Mouse (Mus musculus) T-helper 2 cell (primary cell): ENCODE data around the gene Dlgap1.
"Not testable (repeated sequence)": the region's sequence is repeated elsewhere in the genome, so short reads cannot be mapped to it uniquely, and the experiment has no call there.

Source experiments
- in situ Hi-C: fragments of 300-600 bp; cut with MboI, MseI; formaldehyde crosslinking; loops from one replicate; pipeline ENCODE4 v1.15.1; 2025; ENCODE audit warnings: high pct_unique_total_duplicates

The Dlgap1 gene

DNA sequence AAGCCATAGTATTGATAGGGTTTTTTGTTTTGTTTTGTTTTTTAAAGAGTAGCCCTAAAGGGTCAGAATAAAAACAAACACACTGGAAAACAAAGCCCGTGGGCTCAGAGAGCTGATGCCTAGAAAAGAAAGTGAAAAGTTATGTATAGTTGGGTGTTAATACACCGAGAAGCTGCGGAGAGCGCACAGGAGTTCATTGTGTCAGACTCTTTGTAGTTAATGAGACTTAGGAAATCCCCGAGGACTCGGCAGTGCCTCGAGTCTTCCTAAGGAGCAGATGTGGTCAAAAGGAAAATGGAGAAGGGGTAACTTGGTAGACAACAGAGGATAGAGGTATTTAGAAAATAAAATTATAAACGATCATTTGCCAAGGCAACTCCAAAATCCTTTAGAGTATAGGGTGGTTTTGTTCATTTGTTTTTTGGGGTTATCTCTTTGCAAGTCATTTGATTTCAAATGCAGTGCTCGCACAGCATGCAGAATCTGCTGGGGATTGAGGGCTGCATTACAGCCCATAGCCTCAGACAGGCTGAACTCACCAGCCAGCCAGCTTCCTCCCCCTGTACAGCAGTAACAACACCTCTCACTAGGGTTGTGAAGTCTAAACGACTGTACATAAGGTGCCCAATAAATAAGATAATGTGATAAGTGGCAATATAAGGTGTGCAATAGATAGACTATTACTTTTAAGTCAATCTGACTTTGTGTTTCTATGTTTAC is 866.4 kb downstream of the Dlgap1 start:
- in situ Hi-C loops: no loop called here

DNA sequence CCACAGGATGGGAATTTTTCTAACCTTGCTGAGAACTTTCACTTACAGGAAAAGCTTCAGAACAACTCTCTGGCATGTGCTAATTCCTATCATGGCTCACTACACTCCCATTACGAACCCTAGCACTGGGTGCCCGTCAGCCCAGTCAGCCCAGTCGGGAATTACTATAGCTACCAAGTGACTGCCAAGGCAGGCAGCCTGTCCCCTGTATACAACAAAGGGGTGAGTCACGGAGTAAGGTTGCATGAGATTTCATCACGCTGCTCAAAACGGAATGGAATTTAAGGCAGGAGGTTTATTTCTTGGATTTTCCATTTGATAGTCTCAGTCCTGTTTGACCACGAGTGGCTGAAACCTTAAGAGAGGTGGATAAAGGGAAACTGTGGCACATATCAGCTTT is 867.9 kb downstream of the Dlgap1 start:
- in situ Hi-C loops: no loop called here

DNA sequence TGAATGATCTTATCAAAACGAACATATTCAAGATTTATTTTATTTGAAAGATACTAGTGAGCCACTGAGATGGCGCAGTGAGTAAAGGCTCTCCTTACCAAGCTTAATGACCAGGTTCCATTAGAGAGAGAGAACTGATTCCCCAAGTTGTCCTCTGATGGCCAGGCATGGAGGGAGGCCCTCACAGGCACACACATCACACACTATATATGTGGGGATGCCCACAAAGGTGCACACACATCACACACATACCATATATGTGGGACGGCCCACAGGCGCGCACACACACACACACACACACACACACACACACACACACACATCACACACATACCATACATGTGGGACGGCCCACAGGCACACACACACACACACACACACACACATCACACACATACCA is 868.6 kb downstream of the Dlgap1 start:
- in situ Hi-C loops: not testable (repeated sequence)

DNA sequence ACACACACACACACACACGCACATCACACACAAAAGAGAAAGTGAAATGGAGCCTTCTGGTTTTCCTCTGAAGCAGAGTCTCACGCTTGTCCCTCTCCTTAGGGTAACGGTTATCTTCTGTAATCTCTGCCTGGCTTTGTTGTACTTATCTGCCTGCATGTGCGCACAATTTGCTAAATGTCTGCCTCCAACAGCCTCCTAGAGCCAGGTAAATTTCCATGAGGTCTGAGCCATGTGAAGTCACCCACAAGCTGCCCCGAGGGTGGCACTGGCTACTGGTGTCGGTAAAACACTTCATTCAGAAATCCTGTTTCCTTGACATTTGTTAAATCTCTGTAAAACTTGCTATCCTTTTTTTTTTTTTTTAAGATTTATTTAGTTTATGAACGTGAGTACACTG is 869.2 kb downstream of the Dlgap1 start:
- in situ Hi-C loops: no loop called here

DNA sequence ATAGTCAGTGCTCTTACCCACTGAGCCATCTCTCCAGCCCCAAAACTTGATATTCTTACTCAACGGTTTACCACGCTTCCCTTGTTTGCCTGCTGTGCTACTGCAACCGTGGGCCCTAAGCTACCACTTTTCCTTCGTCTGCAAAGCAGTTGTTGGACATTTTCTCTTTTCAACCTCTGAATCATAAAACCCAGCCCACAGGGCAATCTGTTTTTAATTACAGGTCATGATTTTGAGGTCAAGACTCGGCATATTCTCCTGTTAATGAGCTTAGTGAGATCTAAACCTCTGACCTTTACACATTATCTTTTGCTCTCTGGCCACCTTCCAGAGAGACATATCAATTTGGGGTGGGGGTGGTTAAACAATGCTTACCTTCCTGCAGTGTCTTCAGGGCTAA is 869.7 kb downstream of the Dlgap1 start:
- in situ Hi-C loops: no loop called here

DNA sequence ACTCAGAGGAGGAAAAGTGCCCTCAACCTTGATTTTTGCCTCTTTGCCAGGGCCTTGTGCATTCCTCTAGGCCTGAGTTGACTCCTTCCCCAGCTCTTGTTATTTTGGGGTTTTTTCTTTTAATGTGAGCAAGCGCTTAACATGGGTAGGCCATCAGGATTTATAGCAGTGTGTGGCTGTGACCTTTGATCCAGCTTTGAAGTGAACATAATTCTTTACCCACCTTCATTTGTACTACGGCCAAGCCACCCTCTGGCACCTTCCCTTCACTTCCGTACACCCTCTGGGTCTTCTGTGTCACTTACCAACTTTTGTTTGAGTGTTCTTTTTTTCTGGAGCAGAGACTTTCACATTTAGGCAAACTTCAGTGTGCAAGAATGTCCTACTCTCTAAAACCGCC is 874.4 kb downstream of the Dlgap1 start:
- in situ Hi-C loops: loop anchor here (5.0 kb wide), 1 partner anchor 69 kb away; no protein-coding TSS in a partner anchor

DNA sequence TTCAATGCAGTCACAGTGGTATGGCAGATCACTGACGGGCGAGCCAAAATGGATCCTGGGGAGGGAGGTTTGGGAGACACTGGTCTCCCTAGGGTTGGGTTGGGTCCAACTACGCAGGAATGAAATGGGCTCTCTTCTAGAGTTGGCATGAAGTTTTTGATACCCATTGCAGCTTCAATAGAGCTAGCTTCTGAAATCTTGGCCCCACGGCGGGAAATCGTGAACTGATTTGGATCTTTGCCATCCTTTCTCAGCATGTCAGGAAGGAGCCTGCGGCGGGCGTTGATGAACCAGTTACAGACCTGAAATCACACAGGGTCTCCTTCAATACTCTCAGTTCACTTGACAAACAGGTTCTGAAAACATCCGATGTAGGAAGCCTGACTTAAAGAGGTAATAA is 876.1 kb downstream of the Dlgap1 start:
- in situ Hi-C loops: loop anchor here (5.0 kb wide), 2 partner anchors 67 to 137 kb away; no protein-coding TSS in a partner anchor

DNA sequence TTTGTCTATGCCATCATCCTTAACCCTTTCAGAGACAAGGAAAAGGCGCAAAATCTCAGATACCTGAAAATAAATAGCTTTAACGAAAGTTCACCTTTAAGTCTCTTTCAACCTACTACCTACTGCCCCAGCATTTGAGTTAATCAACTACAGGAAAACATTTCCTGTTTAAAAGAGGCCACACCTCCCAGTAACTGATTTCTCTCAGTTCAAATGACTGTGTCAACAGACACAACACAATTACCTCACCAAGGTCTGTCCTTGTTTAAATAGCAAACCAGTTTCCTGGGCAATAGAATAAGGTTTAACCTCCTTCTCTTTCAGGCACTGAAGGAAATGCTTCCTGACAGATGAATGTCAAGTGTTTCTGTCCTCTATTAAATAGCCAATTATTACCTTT is 876.7 kb downstream of the Dlgap1 start:
- in situ Hi-C loops: loop anchor here (5.0 kb wide), 1 partner anchor 137 kb away; no protein-coding TSS in a partner anchor

DNA sequence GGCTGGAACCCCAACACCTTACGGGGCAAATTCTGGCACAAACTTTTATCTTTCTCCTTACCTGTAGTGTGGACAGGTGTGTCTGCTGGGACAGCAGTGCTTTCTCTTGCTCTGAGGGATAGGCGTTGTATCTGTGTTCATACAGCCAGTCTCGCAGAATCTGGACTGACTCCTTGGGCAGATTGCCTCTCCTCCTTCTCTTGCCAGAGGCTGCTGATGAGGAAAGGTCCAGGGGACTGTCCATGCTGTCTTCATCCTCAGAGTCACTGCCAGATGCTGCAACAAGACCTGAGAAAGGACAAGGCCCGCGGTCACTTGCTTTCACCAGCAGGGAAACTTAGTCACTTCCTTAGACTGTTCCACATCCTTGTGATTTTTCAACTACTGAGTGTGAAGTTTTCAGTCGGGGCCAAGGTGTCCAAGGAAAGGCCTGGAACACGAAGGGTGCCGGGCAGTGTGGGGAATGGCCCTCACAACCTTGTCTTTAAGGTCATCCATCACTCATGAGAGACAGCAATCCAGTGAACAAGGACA is 877.3 kb downstream of the Dlgap1 start:
- in situ Hi-C loops: loop anchor here (5.0 kb wide), 1 partner anchor 136 kb away; no protein-coding TSS in a partner anchor

DNA sequence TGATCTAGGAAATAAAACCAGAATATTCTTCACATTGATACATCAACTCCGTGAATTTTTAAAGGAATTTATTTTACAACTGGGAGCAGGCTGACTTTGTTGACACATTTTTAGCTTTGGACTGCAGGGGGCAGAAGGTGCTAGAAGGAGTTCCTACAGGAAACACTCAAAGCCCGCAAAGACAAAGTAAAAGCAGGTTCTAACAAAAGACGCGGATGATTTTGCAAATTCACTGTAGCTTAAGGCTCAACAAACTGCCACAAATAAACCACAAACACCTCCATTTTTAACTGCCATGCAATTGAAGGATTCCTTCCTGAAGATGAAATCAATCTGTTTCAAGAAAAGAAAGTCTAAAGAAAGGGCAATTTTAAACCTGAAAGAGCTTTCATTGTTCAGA is 878.2 kb downstream of the Dlgap1 start:
- in situ Hi-C loops: loop anchor here (5.0 kb wide), 1 partner anchor 135 kb away; no protein-coding TSS in a partner anchor

DNA sequence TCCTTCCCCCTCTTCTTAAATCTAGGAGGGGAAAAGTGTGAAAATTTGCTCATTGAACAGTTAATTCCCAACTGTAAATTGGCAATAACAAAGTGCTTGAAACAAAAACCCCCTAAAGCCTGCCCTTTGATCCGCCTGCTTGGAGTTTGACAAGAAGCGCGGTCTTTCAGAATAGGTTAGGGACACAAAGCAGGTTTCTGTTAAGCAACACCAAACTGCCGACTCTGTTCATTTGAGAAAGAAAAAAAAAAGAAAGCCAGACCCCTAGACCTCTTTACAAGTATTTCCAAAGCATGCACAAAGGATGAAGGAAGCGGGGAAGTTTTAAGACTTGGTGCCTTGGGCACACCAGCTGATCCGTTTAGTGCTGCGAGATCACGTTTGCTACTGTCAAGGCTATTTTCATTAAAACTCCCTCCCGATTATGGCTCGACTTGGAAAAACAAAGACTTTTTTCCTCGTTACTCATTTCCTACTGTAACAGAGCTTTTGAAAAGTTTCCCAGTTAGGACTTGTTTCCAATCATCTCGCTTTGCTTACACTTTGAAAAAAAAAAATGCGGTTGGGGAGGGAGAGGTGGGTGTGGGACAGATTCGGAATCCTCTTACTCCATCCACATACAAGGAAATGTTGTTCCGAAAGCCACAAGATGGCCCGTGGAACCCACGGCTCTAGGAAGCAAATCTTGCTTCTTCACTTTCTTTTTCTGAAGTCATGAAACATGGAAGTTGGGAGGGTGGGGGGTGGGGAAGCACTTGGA is 879.1 kb downstream of the Dlgap1 start:
- in situ Hi-C loops: loop anchor here (5.0 kb wide), 1 partner anchor 134 kb away; no protein-coding TSS in a partner anchor

DNA sequence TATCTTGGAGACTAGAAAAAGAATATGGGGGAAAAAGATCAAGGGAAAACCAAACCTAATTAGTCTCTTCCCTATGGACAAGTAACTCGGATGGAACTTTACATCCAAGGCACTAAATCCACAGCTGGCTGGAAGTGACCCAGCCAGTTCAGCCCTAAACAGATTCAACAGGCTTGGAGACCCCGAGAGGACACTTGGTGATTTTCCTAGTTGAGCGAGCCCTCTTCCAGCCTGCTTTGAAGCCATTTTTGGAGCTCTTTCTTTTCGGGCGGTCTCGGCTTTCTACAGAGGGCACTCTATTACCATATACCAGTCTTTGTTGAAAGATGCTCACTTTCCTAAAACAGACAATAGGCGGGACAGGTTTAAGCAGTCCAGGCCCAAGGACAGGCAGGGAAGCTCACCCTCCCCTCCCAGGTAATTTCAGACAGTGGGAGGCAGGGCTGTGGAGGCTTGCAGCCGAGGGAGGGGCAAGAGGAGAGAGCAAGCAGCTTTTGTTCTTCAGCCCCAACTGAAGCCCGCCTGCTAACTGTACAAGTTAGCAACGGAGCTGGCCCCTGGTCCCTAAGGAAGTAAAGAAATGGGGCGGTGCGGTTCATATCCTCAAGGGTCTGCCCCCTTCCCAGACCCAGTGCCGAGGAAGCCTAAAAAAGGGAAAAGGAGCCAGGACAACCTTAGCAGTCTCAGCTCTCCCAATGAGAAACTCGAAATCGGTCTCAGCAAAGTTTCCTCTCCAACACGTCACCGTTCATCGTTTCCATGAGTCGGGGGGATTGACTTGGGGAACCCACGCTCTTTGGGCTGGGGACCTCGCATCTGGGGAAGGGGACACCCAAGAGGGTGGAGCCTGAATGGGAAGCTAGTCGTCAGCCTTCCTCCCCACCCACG is 879.9 kb downstream of the Dlgap1 start:
- in situ Hi-C loops: loop anchor here (5.0 kb wide), 1 partner anchor 134 kb away; no protein-coding TSS in a partner anchor

DNA sequence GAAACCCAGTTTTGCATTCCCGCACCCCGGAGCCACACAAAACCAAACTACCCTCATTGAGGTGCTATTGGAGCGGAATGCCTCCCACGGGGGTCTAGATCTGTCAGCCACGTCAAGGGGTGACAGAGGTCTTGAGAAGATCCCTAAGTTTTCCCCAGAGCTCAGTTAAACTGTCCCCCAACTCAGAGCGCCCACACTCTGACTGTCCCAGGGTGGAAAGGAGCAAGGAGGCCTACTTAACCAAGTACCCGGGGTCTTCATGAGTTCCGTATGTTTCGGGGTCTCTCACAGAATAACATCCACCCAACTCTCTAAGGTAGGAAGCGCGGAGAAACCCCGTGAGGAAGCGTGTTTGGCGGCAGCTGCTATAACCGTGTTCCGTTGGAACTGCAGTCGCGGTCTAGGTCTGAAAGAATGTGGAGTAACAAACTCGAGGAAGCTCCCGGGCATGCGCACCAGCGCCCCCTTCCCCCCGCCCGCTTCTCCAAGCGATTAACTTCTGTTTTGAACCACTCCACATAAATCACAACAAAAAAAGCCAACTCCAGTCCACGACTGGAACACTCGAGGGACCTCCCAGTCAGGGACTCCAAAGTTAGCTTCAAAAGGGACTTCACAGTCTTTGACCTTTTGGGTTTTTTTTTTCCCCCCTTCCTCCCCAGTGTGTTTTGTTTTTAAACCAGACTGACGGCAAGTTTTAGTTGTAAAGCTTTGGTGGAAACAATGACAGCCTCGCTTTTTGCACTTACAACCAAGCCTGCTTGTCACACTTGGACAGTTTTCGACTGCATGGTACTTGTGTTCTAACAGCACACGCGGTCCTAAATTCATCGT is 880.7 kb downstream of the Dlgap1 start:
- in situ Hi-C loops: loop anchor here (5.0 kb wide), 1 partner anchor 133 kb away; no protein-coding TSS in a partner anchor

DNA sequence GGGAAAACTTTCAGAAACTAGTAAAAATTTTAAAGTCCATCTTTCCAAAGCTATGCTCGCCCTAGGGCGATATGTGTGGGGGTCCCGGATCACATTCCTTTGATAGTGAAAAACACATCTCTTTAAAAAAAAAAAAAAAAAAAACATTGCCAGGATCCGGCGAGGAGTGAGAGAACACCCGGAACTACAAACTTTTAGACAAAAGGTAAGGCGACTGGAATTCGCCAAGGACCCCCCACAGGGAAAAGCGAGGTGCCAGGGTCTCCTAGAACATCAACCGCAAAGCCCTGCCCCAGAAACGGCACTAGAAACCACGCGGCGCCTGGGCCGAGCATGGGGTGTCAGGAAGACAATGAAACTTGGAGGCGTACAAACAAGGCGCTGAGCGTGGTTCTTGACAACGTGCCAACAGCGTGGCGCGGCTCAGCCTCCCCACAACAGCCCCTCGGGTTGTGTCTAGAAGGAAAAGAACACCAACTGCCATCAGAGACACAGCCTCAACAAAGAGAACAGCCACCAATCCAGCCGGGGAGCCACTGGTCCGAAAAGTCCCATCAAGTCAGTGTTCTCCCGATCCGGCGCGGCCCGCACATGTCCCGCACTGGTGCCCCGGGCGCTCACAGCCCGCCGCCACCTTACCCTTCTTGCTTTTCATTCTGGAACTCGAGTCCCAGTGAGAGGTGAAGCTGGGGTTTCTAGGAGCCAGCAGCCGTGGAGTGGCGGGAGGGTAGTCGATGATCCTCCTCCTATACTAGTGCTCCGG is 881.5 kb downstream of the Dlgap1 start:
- in situ Hi-C loops: no loop called here

DNA sequence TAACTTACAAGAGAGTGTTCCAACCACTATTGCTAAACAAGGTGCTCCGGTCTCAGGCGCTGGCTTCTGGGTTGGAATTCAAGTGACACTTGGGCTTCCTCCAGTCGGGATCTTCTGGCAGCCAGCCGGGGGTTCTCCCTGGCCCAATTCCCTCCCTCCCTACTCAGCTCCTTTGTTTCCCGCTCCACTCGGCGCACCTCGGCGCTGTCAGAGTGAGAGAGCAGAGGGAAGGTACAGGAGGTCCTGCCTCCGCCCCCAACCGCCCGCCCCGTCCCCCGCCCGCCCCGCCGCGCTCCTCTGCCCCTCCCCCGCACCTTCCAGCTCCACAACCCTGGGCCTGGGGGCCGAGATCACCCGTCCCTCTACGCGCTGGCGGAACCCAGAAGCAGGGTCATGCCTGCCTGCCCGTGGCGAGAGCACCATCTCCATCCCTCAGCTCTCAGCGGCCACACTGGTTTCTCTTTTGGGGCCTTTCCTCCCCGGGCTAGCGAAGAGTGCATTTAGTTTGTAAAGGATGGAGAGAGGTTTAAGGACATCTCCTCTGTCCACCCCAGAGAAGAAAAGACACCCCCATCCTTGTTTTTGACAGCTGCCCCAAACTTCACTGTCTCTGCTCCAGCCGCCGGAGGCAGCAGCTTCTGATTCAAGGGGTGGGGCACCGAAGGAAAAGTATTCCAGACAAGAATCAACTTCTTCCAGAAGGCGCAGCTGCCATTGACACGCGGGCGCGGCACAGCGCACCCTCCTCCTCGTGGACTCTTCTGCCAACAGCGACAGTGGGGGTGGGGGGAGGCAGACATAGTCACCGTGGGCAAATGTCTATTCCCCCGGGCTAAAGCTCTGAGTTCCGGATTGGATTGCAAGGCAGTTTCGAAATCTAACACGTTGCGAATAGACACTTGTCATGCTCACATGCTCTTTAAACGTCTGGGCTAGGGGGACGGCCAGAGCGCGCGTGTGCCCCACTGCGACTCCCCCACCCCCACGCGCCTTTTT is 882.4 kb downstream of the Dlgap1 start:
- in situ Hi-C loops: no loop called here

DNA sequence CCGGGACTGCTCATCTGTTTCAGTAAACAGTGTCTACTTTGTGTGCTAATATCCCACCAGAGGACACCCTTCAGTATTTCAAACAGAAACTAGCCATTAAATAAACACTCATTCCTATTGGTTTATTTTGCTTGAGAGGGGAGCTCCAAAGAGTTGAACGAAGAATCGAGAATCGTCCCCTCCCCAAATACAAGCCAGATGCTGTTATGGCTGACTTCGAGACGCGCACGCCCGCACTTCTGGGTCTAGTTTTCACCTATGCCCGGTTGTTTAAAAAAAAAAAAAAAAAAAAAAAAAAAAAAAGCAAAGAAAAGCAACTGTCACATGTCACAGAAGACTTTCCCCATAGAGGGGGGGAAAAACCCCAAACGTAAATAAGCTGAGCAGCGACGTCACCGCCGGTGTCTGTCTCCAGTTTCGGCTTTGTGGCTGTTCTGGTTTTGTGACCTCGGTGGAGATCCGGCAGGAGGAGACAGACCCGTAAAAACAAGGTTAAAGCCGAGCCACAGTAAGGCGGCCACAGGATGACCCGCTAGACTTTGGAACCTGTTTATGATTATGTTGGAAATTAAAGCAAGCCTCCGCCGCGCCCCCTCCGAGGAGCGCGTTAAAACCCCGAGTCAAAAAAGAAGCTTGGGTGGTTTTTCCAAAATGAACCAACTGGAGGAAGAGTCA is 883.3 kb downstream of the Dlgap1 start:
- in situ Hi-C loops: no loop called here

DNA sequence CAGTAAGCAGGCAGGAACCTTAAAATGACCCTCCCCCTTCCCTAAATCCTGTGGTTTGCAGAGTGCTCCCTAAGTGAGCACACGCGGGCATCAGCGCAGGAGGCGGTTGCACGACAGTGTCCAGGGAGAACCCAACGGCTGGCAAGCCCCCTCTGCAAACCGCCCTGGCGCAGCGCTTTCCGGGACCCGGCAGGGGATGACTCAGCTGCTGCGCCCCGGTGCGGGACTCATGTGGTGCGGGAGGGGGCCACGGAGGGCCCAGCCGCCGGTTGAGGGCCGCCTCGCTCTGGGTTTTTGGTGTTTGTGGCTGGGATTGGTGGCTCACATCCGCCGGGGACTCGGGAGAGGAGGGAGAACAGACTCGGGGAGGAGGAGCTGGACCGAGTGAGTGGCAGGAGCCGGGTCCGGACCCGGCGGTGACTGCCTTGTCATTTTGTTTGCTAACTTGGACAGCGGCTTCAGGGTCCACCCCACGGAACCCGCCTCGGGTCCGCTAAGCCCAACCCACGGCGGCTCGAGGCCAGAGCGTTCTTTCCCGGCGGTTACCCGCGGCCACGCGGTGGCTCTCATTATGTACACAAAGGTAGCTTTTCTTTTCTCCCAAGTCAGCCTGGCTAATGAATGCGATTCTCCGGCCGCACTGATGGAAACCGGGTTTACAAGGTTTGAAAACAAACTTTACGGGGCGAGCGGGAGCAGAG is 884.0 kb downstream of the Dlgap1 start:
- in situ Hi-C loops: no loop called here
